Mouse (Mus musculus) heart, adult 2 months (tissue): ENCODE results near the gene Olfr178. TPM values are rescaled to one million over a fixed set of nuclear protein-coding genes. Genes with fewer than 3 reads are reported as not detected.

Source experiments
- DNase-seq, 2 experiments: peaks; one replicate each; pipeline ENCODE4 v3.0.0; 2021
- H3K27ac ChIP-seq: fragments of 200-600 bp; 2 replicates; pipeline ENCODE4 v1.8.1; 2022
- H3K27me3 ChIP-seq: fragments of 200-500 bp; 2 replicates; pipeline ENCODE4 v1.6.1; 2012; ENCODE audit warnings: mild to moderate bottlenecking, low read length, inconsistent platforms, mixed read lengths; ENCODE audit not compliant: control insufficient read depth, insufficient read depth
- H3K36me3 ChIP-seq: fragments of 200-500 bp; 2 replicates; pipeline ENCODE4 v1.6.1; 2012; ENCODE audit warnings: low read length, inconsistent platforms; ENCODE audit not compliant: control insufficient read depth, insufficient read depth
- H3K4me1 ChIP-seq: fragments of 200-500 bp; 2 replicates; pipeline ENCODE4 v1.6.1; 2011; ENCODE audit warnings: low read length; ENCODE audit not compliant: control insufficient read depth, insufficient read depth
- H3K4me3 ChIP-seq: fragments of 200-600 bp; 2 replicates; pipeline ENCODE4 v1.8.1; 2022
- H3K79me2 ChIP-seq: fragments of 200-500 bp; replicated peaks from 2 replicates; pipeline ENCODE4 v1.6.1; 2012; ENCODE audit warnings: mild to moderate bottlenecking, inconsistent platforms, low read length, moderate library complexity, mixed read lengths; ENCODE audit not compliant: control insufficient read depth, insufficient read depth
- H3K9ac ChIP-seq: fragments of 200-500 bp; 2 replicates; pipeline ENCODE4 v1.6.1; 2012; ENCODE audit warnings: low read depth, mild to moderate bottlenecking, control low read depth, inconsistent platforms, low read length, mixed read lengths
- CTCF ChIP-seq: fragments of 200-600 bp; IDR thresholded peaks from 2 replicates; pipeline ENCODE4 v1.8.1; 2022; ENCODE audit warnings: antibody characterized with exemption, mild to moderate bottlenecking, moderate library complexity
- EP300 ChIP-seq: fragments of 200-500 bp; IDR thresholded peaks from 2 replicates; pipeline ENCODE4 v1.6.1; 2011; ENCODE audit warnings: low read depth, low read length, control low read depth; ENCODE audit not compliant: insufficient read depth
- POLR2A ChIP-seq: fragments of 200-500 bp; IDR thresholded peaks from 2 replicates; pipeline ENCODE4 v1.6.1; 2011; ENCODE audit warnings: mild to moderate bottlenecking, low read depth, low read length, control low read depth; ENCODE audit not compliant: insufficient read depth
- WGBS: fragments of 180-500 bp; shearing (Covaris S2); methylation state at CpG from one replicate; pipeline ENCODE4 v1.1.7; 2018; 5-methylcytosine and 5-hydroxymethylcytosine counted together
- intact Hi-C: fragments of 180-260 bp; cut with DNase I; formaldehyde crosslinking; loops from one replicate; pipeline ENCODE4 v1.15.1; 2025
- long read RNA-seq: library from polyadenylated mRNA; stranded (forward); transcript quantifications from one replicate; pipeline ENCODE4 v2.0.0, GENCODE M21; 2021
- polyA plus RNA-seq: library from polyadenylated mRNA; depleted of rRNA; stranded (reverse); fragments of >200 nt; gene quantifications from 2 replicates; pipeline ENCODE4 v1.2.3, GENCODE M21; 2012; rRNA removed
- total RNA-seq, 2 experiments: library from RNA; stranded (reverse); gene quantifications; 2 replicates each; pipeline ENCODE4 v1.2.3; 2021

The Olfr178 gene
- total RNA-seq: not detected
- polyA plus RNA-seq: not detected in 2 replicates
- long read RNA-seq: 0 reads

DNA sequence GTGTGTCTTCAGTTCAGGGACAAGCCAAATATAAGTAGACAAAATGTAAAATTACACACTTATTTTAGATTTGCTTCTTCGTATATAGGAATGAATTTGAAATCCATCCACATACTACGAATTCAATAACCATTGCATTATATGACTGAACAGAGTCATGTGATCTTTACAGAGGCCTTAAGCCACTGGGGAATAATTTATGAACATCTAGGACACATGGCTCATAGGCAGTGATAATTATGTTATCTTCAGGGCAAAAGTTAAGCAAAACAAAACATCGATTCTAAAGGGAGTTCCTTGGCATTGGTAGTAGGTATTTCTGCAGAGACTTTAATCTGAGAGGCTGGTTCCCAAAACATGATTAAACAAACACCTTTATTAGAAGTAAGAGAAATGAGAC lies at the start of gene Olfr178:
Olfr178 (minus strand) TSS at position 101 of the 400 bp plus-strand sequence.
- WGBS: 77% methylated on average over 3 of the region's 3 CpGs
- no peaks in the 10 kb centered on the region for H3K36me3 ChIP-seq
- H3K4me3 ChIP-seq: no peak within 1 kb of the TSS
- H3K9ac ChIP-seq: no peak within 1 kb of the TSS
- intact Hi-C loops: no loop called here
- H3K27me3 ChIP-seq: no peaks in the 10 kb centered on the region
- no peaks in the 10 kb centered on the region for H3K79me2 ChIP-seq
- no peak within 1 kb of the TSS for H3K27ac ChIP-seq
- no peak for DNase-seq
- no peaks in the 10 kb centered on the region for H3K4me1 ChIP-seq
- TF ChIP-seq EP300 (no peak), CTCF (no peak), POLR2A (no peak)

DNA sequence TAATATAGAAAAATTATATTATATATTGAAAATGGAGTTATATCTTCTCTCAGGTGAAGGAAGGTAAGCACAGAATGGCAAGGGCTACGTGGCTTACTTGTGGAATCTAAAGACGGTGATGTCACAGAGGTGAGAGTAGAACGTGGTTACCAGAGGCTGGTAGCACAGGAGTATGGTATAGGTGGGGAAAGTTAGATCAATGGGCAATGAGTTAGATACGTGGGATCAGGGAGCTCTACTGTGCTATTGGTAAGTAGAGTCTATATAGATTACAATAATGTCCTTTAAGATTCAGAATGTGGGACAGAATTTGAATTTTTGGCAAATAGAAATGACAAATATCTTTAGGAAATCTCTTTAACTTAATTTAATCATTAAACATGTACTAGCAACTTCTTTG lies 37.4 kb upstream of the Olfr178 start, which contains the start of gene Olfr180:
Olfr180 (minus strand) TSS at position 101 of the 400 bp plus-strand sequence.
- Histone ChIP-seq H3K27ac (no peak within 1 kb of the TSS), H3K9ac (no peak within 1 kb of the TSS), H3K36me3 (no peaks in the 10 kb centered on the region), H3K4me3 (no peak within 1 kb of the TSS), H3K4me1 (no peaks in the 10 kb centered on the region), H3K27me3 (no peaks in the 10 kb centered on the region), H3K79me2 (no peaks in the 10 kb centered on the region)
- intact Hi-C loops: no loop called here
- TF ChIP-seq CTCF (no peak), EP300 (no peak), POLR2A (no peak)
- no peak for DNase-seq
- WGBS: 73% methylated on average over 4 of the region's 4 CpGs

GRCm38 (mm10) chr16:58928655-58929054 lies 36.8 kb upstream of the Olfr178 start, which contains the start of gene Olfr181:
Gene Olfr181 (minus strand): TSS chr16:58928755.
- no peak within 1 kb of the TSS for H3K9ac ChIP-seq
- intact Hi-C loops: no loop called here
- WGBS: 40% methylated on average over 1 of the region's 1 CpGs

GRCm38 (mm10) chr16:58884416-58884815 lies 7.4 kb downstream of the Olfr178 start:
- Histone ChIP-seq H3K27me3 (no peaks in the 10 kb centered on the region), H3K4me3 (no peak overlapping the region), H3K36me3 (no peaks in the 10 kb centered on the region), H3K4me1 (no peaks in the 10 kb centered on the region), H3K79me2 (no peaks in the 10 kb centered on the region), H3K27ac (no peak overlapping the region), H3K9ac (no peak overlapping the region)
- 84% methylated on average over 2 of the region's 2 CpGs for WGBS
- TF ChIP-seq CTCF (no peak), POLR2A (no peak), EP300 (no peak)
- intact Hi-C loops: no loop called here
- no peak for DNase-seq

More at GRCm38 (mm10) chr16:58928655-58929054, 36.8 kb upstream of the Olfr178 start, which contains the start of gene Olfr181:
- no peak for DNase-seq
- Histone ChIP-seq H3K4me3 (no peak within 1 kb of the TSS), H3K27me3 (no peaks in the 10 kb centered on the region), H3K27ac (no peak within 1 kb of the TSS), H3K79me2 (no peaks in the 10 kb centered on the region), H3K36me3 (no peaks in the 10 kb centered on the region), H3K4me1 (no peaks in the 10 kb centered on the region)
- TF ChIP-seq POLR2A (no peak), CTCF (no peak), EP300 (no peak)

- no peaks in the 10 kb centered on the region for H3K27me3 ChIP-seq
- 33% methylated on average over 1 of the region's 1 CpGs for whole genome bisulfite sequencing
- intact Hi-C loops: no loop called here
- H3K4me1 ChIP-seq: no peaks in the 10 kb centered on the region
- H3K4me3 ChIP-seq: no peak within 1 kb of the TSS
- no peaks in the 10 kb centered on the region for H3K36me3 ChIP-seq
- H3K9ac ChIP-seq: no peak within 1 kb of the TSS
- no peak within 1 kb of the TSS for H3K27ac ChIP-seq
- no peak for DNase-seq
- H3K79me2 ChIP-seq: no peaks in the 10 kb centered on the region
- TF ChIP-seq CTCF (no peak), POLR2A (no peak), EP300 (no peak)
Observed at GRCm38 (mm10) chr16:58874668-58875067, 17.2 kb downstream of the Olfr178 start, which contains the start of gene Olfr177. Gene Olfr177 (minus strand): TSS chr16:58874768.

GRCm38 (mm10) chr16:58861479-58861878 lies 30.4 kb downstream of the Olfr178 start:
- no peak for DNase-seq
- Histone ChIP-seq H3K79me2 (no peaks in the 10 kb centered on the region), H3K36me3 (no peaks in the 10 kb centered on the region), H3K27ac (no peak overlapping the region), H3K27me3 (no peaks in the 10 kb centered on the region), H3K4me1 (no peaks in the 10 kb centered on the region), H3K4me3 (no peak overlapping the region), H3K9ac (no peak overlapping the region)
- intact Hi-C loops: no loop called here
- 49% methylated on average over 1 of the region's 1 CpGs for WGBS
- no peak for TF ChIP-seq EP300
- TF ChIP-seq CTCF: no peak
- no peak for TF ChIP-seq POLR2A
